Mouse (Mus musculus) brain, embryonic 14.5 days (tissue): ENCODE data around the gene Dand5.

ENCODE experiments used
- CTCF ChIP-seq: fragments of 200-500 bp; IDR thresholded peaks from 2 replicates; pipeline ENCODE4 v1.5.1; 2012; ENCODE audit warnings: inconsistent platforms, mild to moderate bottlenecking, moderate library complexity, borderline replicate concordance; ENCODE audit not compliant: insufficient read depth, insufficient read length; ENCODE audit errors: extremely low read depth
- POLR2A ChIP-seq: fragments of 200-500 bp; IDR thresholded peaks from 2 replicates; pipeline ENCODE4 v1.6.1; 2012; ENCODE audit warnings: mild to moderate bottlenecking, inconsistent platforms, borderline replicate concordance; ENCODE audit not compliant: poor library complexity, insufficient read depth, insufficient read length, severe bottlenecking; ENCODE audit errors: extremely low read depth

GRCm38 (mm10) chr8:84777899-84778637 is 44.6 kb downstream of the Dand5 start:
- TF ChIP-seq POLR2A (no peak), CTCF (no peak)
